Mouse (Mus musculus) brain, embryonic 14.5 days (tissue): ENCODE data around the gene Crb1.

Experiments used
- CTCF ChIP-seq: fragments of 200-500 bp; IDR thresholded peaks from 2 replicates; pipeline ENCODE4 v1.5.1; 2012; ENCODE audit warnings: inconsistent platforms, mild to moderate bottlenecking, moderate library complexity, borderline replicate concordance; ENCODE audit not compliant: insufficient read depth, insufficient read length; ENCODE audit errors: extremely low read depth
- POLR2A ChIP-seq: fragments of 200-500 bp; IDR thresholded peaks from 2 replicates; pipeline ENCODE4 v1.6.1; 2012; ENCODE audit warnings: mild to moderate bottlenecking, inconsistent platforms, borderline replicate concordance; ENCODE audit not compliant: poor library complexity, insufficient read depth, insufficient read length, severe bottlenecking; ENCODE audit errors: extremely low read depth

- TF ChIP-seq CTCF (no peak), POLR2A (no peak)
Observed at GRCm38 (mm10) chr1:139174058-139174832, 202.7 kb downstream of the Crb1 start.
